Mouse (Mus musculus) sigmoid colon, adult 10 weeks (tissue): Measurements from ENCODE around the gene Kif16b. TPM values are rescaled to one million over a fixed set of nuclear protein-coding genes. Genes with fewer than 3 reads are reported as not detected.

Source experiments
- polyA plus RNA-seq: library from polyadenylated mRNA; stranded (reverse); fragments of 350-450 nt; fragmentation: Illumina TruSeq; extraction: RNeasy Lipid Tissue Mini Kit (QIAGEN cat#74804); gene quantifications from one replicate; pipeline ENCODE4 v1.2.3, GENCODE M21; 2014; ENCODE audit warnings: low read depth, low replicate concordance

Kif16b gene
- 51.1 TPM for polyA plus RNA-seq

GRCm38 (mm10) chr2:142900862-142901805, at the start of gene Kif16b:
Gene Kif16b (minus strand): TSS chr2:142901531.

Other genes starting within 250 kb of the Kif16b start
- gene Snrpb2, start 161.5 kb upstream of the Kif16b start, polyA plus RNA-seq: 230 TPM
- gene Otor, start 176.9 kb upstream of the Kif16b start, polyA plus RNA-seq: not detected